Mouse (Mus musculus) adrenal gland, postnatal 25 days (tissue): ENCODE measurements around the gene Syna. TPM values are rescaled to one million over a fixed set of nuclear protein-coding genes. Genes with fewer than 3 reads are reported as not detected.

Experiments used
- DNase-seq: peaks from one replicate; pipeline ENCODE4 v3.0.0; 2021; ENCODE audit warnings: mixed read lengths
- microRNA-seq, 2 experiments: library from miRNA; unstranded; fragments of <30 nt; microRNA quantifications; one replicate each; pipeline ENCODE4 v1.2.0; 2021
- total RNA-seq: library from RNA; stranded (reverse); gene quantifications from 2 replicates; pipeline ENCODE4 v1.2.3, GENCODE M21; 2021

The Syna gene
- total RNA-seq, 1 experiment from 2014 or later = not detected

- DNase-seq = peak; percentile 73
Measured at GRCm38 (mm10) chr5:134530830-134531229, 29.1 kb downstream of the Syna start.

- no peak for DNase-seq
Measured at GRCm38 (mm10) chr5:134528488-134528887, 31.5 kb downstream of the Syna start.

DNA sequence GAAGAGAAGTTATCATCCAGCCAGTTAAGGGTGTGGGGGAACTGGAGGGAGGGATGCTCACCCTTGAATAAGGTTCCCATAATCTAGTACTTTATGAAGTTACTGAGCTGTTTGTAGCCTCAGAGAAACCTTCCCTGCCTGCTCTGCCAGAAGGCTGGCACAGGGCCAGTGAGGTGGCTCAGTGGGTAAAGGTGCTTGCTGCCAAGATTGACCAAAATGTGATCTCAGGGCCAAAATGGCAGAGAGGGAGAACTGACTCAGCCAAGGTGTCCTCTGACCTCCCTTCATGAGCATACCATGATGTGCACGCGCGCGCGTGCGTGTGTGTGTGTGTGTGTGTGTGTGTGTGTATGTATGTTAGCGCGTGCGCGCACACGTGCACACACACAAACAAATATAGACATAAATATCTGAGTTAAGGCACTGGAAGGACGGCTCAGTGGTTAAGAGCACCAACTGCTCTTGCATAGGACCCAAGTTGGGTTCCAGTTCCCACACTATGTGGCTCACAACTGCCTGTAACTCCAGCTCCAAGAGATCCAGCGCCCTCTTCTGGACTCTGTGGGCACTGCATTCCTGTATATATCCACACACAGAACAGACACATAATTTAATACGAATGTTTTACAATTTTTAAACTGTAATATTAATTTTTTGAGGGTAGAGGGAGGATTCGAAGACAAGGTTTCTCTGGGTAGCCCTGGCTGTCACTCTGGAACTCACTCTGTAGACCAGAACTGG is 33.8 kb downstream of the Syna start:
- no peak for DNase-seq

- DNase-seq = no peak
Measured at GRCm38 (mm10) chr5:134523728-134524127, 36.2 kb downstream of the Syna start.

DNA sequence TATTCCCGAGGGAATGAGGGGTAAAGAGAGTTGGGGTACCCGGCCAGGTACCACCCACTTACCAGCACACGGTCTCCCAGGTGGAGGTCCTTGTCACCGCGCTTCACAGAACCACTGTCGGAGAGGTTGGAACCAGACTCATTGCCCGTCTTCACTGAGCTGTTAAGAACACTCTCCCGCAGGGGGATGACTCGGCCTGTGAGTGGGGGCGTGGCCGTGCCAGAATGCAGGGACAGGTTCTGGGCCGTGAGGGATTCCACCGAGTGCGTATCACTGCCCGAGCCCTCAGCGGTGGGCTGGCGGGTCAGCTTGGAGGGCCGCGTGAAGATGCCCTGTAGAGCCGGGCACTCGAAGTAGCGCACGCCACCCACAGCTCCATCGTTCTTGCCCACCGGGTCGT is 37.4 kb downstream of the Syna start:
- DNase-seq = no peak

GRCm38 (mm10) chr5:134521806-134522205 is 38.2 kb downstream of the Syna start:
- DNase-seq = no peak

- no peak for DNase-seq
Measured at GRCm38 (mm10) chr5:134521131-134521530, 38.8 kb downstream of the Syna start.

GRCm38 (mm10) chr5:134520120-134520519 is 39.9 kb downstream of the Syna start:
- no peak for DNase-seq

GRCm38 (mm10) chr5:134519471-134519870 is 40.5 kb downstream of the Syna start:
- no peak for DNase-seq

DNA sequence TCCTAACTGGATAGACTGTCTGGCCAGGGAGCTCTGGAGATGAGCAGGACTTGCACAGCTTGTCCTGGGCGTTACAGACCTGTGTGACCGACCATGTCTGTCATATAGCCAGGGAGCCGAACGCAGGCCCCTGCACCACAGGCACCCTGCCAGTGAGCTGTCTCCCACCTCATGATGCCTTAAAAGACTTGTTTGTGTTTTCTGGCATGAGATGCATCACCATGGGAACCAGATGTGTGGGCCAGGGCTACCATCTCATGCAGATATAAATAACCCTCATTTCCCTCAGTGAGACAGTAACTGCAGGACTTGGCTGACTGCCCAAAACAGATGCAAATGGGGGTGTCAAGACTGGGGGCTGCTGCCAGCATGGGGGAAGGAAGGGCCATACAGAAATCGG is 47.9 kb downstream of the Syna start:
- DNase-seq = no peak

- no peak for DNase-seq
Measured at GRCm38 (mm10) chr5:134510266-134510665, 49.7 kb downstream of the Syna start.

- DNase-seq = no peak
Measured at GRCm38 (mm10) chr5:134508965-134509364, 51.0 kb downstream of the Syna start.

Small RNA genes within 50 kb of the gene (microRNA-seq; reads per million reads assigned to microRNA genes)
- 0 to 0.34 reads per million in 2 experiments for gene Mir7228

Other genes with a start within 250 kb of the Syna start
- 236 and 293 TPM in 2 replicates for gene Gtf2i, start 245.4 kb downstream of the Syna start, total RNA-seq
- 52.0 and 80.0 TPM in 2 replicates for gene Gtf2ird1, start 103.5 kb downstream of the Syna start, total RNA-seq
- gene Clip2, start 7.7 kb downstream of the Syna start, total RNA-seq = 13.9 and 17.8 TPM in 2 replicates
- 46.6 and 60.4 TPM in 2 replicates for gene Rfc2, start 21.2 kb upstream of the Syna start, total RNA-seq
- gene Lat2, start 54.9 kb upstream of the Syna start, total RNA-seq = 2.6 and 3.0 TPM in 2 replicates
- 273 and 304 TPM in 2 replicates for gene Eif4h, start 79.3 kb upstream of the Syna start, total RNA-seq
- 21.7 and 23.6 TPM in 2 replicates for gene Limk1, start 128.4 kb upstream of the Syna start, total RNA-seq
- 26.9 and 30.1 TPM in 2 replicates for gene Eln, start 187.2 kb upstream of the Syna start, total RNA-seq